Comparison of ENCODE assay signal across 8 mouse cellular contexts in genomic region chr9:101689532-101690401, GRCm38 (mm10).
DNase-seq lines count a peak whose midpoint lies in the region; ATAC-seq lines count a peak whose summit lies in the region.

No protein-coding gene starts in this region.

- H3K36me3 ChIP-seq in embryonic facial prominence, embryonic 12.5 days, result no peaks in the 10 kb centered on the region
- H3K36me3 ChIP-seq in limb, embryonic 15.5 days, result no peaks in the 10 kb centered on the region
- H3K36me3 ChIP-seq in neural tube, embryonic 13.5 days, result no peaks in the 10 kb centered on the region

- no peak overlapping the region for H3K9ac ChIP-seq in embryonic facial prominence, embryonic 12.5 days
- no peak overlapping the region for H3K9ac ChIP-seq in limb, embryonic 15.5 days
- H3K9ac ChIP-seq in neural tube, embryonic 13.5 days, result peak overlapping the region; percentile 51; the same call in 1 of the 2 replicates

- peak; percentile 35; the same call in 1 of the 2 replicates for ATAC-seq in embryonic facial prominence, embryonic 12.5 days (ENCODE audit: insufficient number of reproducible peaks, insufficient read depth, low FRiP score, low TSS enrichment)
- ATAC-seq in limb, embryonic 15.5 days (ENCODE audit: insufficient number of reproducible peaks, low FRiP score, low TSS enrichment, low read depth), result no peak
- ATAC-seq in neural tube, embryonic 13.5 days (ENCODE audit: low read depth), result peak; percentile 93

- H3K4me2 ChIP-seq in embryonic facial prominence, embryonic 12.5 days (replicated peaks), result peak overlapping the region; percentile 39; the same call in 1 of the 2 replicates
- H3K4me2 ChIP-seq in limb, embryonic 15.5 days, result peak overlapping the region; percentile 25; the same call in 1 of the 2 replicates
- H3K4me2 ChIP-seq in neural tube, embryonic 13.5 days, result peak overlapping the region; percentile 54

- 11% methylated on average over 11 of the region's 11 CpGs for WGBS in embryonic facial prominence, embryonic 12.5 days
- WGBS in limb, embryonic 15.5 days, result 9% methylated on average over 11 of the region's 11 CpGs
- 10% methylated on average over 11 of the region's 11 CpGs for WGBS in neural tube, embryonic 13.5 days

- no peak overlapping the region for H3K27ac ChIP-seq in embryonic facial prominence, embryonic 12.5 days
- no peak overlapping the region for H3K27ac ChIP-seq in limb, embryonic 15.5 days
- peak overlapping the region; percentile 71 for H3K27ac ChIP-seq in neural tube, embryonic 13.5 days (replicated peaks)

- DNase-seq in spleen, postnatal 10 days (ENCODE audit: low spot score in 2 of 2), result peak; percentile 11 to 63
- DNase-seq in spleen, postnatal 36 days (ENCODE audit: low spot score in 2 of 2), result no peak
- DNase-seq in heart, adult 8-10 months (ENCODE audit: low spot score), result peak; percentile 33
- peak; percentile 93 for DNase-seq in kidney, postnatal 10 days
- peak; percentile 25 for DNase-seq in thymus, postnatal 0 days (ENCODE audit: low spot score)

- H3K9me3 ChIP-seq in embryonic facial prominence, embryonic 12.5 days, result no peaks in the 10 kb centered on the region
- no peaks in the 10 kb centered on the region for H3K9me3 ChIP-seq in limb, embryonic 15.5 days
- H3K9me3 ChIP-seq in neural tube, embryonic 13.5 days, result 0 out of 2 replicates have a peak, but pooled peaks cover 4% of the 10 kb centered on the region

- no peaks in the 10 kb centered on the region for H3K4me1 ChIP-seq in embryonic facial prominence, embryonic 12.5 days
- H3K4me1 ChIP-seq in limb, embryonic 15.5 days, result no peaks in the 10 kb centered on the region
- H3K4me1 ChIP-seq in neural tube, embryonic 13.5 days (replicated peaks), result peaks cover 20% of the 10 kb centered on the region

- no peak overlapping the region for H3K4me3 ChIP-seq in embryonic facial prominence, embryonic 12.5 days
- H3K4me3 ChIP-seq in limb, embryonic 15.5 days, result no peak overlapping the region
- peak overlapping the region; percentile 21 for H3K4me3 ChIP-seq in neural tube, embryonic 13.5 days

- no peaks in the 10 kb centered on the region for H3K27me3 ChIP-seq in embryonic facial prominence, embryonic 12.5 days
- peaks cover 8% of the 10 kb centered on the region for H3K27me3 ChIP-seq in limb, embryonic 15.5 days
- H3K27me3 ChIP-seq in neural tube, embryonic 13.5 days, result peaks cover 20% of the 10 kb centered on the region; the same call in 1 of the 2 replicates

Comparison
In these comparisons a context has a peak if more than half of its experiments do, and no peak if none do; other contexts are left out.
1. DNase-seq: peak in spleen, postnatal 10 days (2 of 2), heart, adult 8-10 months (single experiment), kidney, postnatal 10 days (single experiment) and thymus, postnatal 0 days (single experiment); none in spleen, postnatal 36 days (0 of 2).
2. Peak in every context shown above with its lines, with median percentiles within 50 percentile points of each other: H3K4me2 ChIP-seq.